Mouse (Mus musculus) heart, postnatal 0 days (tissue): ENCODE results near the gene Pias4. TPM values are rescaled to one million over a fixed set of nuclear protein-coding genes. Genes with fewer than 3 reads are reported as not detected.
"Not testable (repeated sequence)": the region's sequence is repeated elsewhere in the genome, so short reads cannot be mapped to it uniquely, and the experiment has no call there.

ENCODE experiments used
- ATAC-seq: fragments of 200-750 bp; cut with Nextera tagmentation; 2 replicates; pipeline ENCODE4 v1.8.0; 2017; ENCODE audit warnings: low read depth, moderate number of reproducible peaks, moderate library complexity; ENCODE audit not compliant: insufficient read depth
- DNase-seq: peaks from one replicate; pipeline ENCODE4 v3.0.0-alpha.2; 2016; ENCODE audit warnings: low spot score
- H3K27ac ChIP-seq: fragments of 300-500 bp; sonication (generic); 2 replicates; pipeline ENCODE4 v1.5.1; 2014; ENCODE audit warnings: low read depth, mild to moderate bottlenecking
- H3K27me3 ChIP-seq: fragments of 300-500 bp; sonication (generic); 2 replicates; pipeline ENCODE4 v1.6.1; 2014; ENCODE audit warnings: low read length, mixed read lengths; ENCODE audit not compliant: control insufficient read depth, insufficient read depth
- H3K36me3 ChIP-seq: fragments of 300-500 bp; sonication (generic); replicated peaks from 2 replicates; pipeline ENCODE4 v1.6.1; 2014; ENCODE audit warnings: low read length, mixed read lengths; ENCODE audit not compliant: control insufficient read depth, insufficient read depth
- H3K4me1 ChIP-seq: fragments of 300-500 bp; sonication (generic); 2 replicates; pipeline ENCODE4 v1.6.1; 2014; ENCODE audit warnings: antibody characterized with exemption; ENCODE audit not compliant: control insufficient read depth, insufficient read depth
- H3K4me2 ChIP-seq: fragments of 300-500 bp; sonication (generic); 2 replicates; pipeline ENCODE4 v1.6.1; 2014; ENCODE audit warnings: low read depth, mild to moderate bottlenecking, low read length, moderate library complexity
- H3K4me3 ChIP-seq: fragments of 300-500 bp; sonication (generic); 2 replicates; pipeline ENCODE4 v1.5.1; 2014; ENCODE audit warnings: low read depth, low read length
- H3K9ac ChIP-seq: fragments of 300-500 bp; sonication (generic); replicated peaks from 2 replicates; pipeline ENCODE4 v1.6.1; 2014; ENCODE audit warnings: low read depth, low read length, mixed read lengths
- H3K9me3 ChIP-seq: fragments of 300-500 bp; sonication (generic); replicated peaks from 2 replicates; pipeline ENCODE4 v1.6.1; 2016; ENCODE audit warnings: low read length; ENCODE audit not compliant: control insufficient read depth
- CTCF ChIP-seq: IDR thresholded peaks from 2 replicates; pipeline ENCODE4 v1.5.1; 2016; ENCODE audit warnings: antibody characterized with exemption, control low read depth, low read depth
- EP300 ChIP-seq: IDR thresholded peaks from 2 replicates; pipeline ENCODE4 v1.6.1; 2016; ENCODE audit warnings: antibody characterized with exemption, low read depth
- WGBS: fragments of 180-500 bp; shearing (Covaris S2); extraction: QIAGEN DNeasy Blood & Tissue Kit; methylation state at CpG from one replicate; pipeline ENCODE4 v1.1.7; 2014; 5-methylcytosine and 5-hydroxymethylcytosine counted together
- polyA plus RNA-seq: library from polyadenylated mRNA; unstranded; fragments of >200 nt; fragmentation: Nextera tagmentation; extraction: Ambion mirVana; gene quantifications from 2 replicates; pipeline ENCODE4 v1.2.1, GENCODE M21; 2015
- total RNA-seq: library from RNA; depleted of rRNA; stranded (reverse); fragments of >200 nt; gene quantifications from 2 replicates; pipeline ENCODE4 v1.2.3, GENCODE M21; 2014; ENCODE audit warnings: low replicate concordance

Gene Pias4
- total and polyA plus RNA-seq, 2 experiments from 2014 or later: 14.4 to 19.8 TPM

GRCm38 (mm10) chr10:81182336-81183333, 14.9 kb upstream of the Pias4 start, which contains the start of gene Dapk3:
TSS of gene Dapk3 (plus strand) at chr10:81183005.
- H3K9ac ChIP-seq: peak within 1 kb of the TSS; percentile 63
- H3K36me3 ChIP-seq: peaks cover 60% of the 10 kb centered on the region
- no peaks in the 10 kb centered on the region for H3K27me3 ChIP-seq
- no peak for TF ChIP-seq CTCF
- peak; percentile 90 for TF ChIP-seq EP300
- no peaks in the 10 kb centered on the region for H3K9me3 ChIP-seq
- 5% methylated on average over 53 of the region's 53 CpGs for WGBS
- peak within 1 kb of the TSS; percentile 90 for H3K27ac ChIP-seq
- DNase-seq (peak; percentile 100), ATAC-seq (peak; percentile 92)
- peak within 1 kb of the TSS; percentile 58 for H3K4me2 ChIP-seq
- peak within 1 kb of the TSS; percentile 62 for H3K4me3 ChIP-seq
- H3K4me1 ChIP-seq: peaks cover 21% of the 10 kb centered on the region

DNA sequence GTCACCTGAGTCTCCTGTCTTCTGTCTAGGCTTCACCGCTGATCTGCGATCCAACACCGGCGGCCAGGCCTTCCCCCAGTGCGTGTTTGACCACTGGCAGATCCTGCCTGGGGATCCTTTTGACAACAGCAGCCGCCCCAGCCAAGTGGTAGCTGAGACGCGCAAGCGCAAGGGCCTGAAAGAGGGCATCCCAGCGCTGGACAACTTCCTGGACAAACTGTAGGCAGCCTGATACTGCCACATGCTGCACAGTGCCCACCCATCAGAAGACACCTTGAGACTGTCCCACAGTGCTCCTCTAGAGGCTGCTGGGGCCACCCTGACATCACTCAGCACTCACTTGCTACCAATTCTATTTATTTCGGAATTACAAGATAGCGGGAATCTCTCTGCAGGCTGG, 14.1 kb upstream of the Pias4 start:
- H3K4me2 ChIP-seq, H3K27me3 ChIP-seq, H3K4me3 ChIP-seq, ATAC-seq, H3K9me3 ChIP-seq, DNase-seq, H3K9ac ChIP-seq: not testable (repeated sequence)
- 66% methylated on average over 12 of the region's 12 CpGs for WGBS
- Histone ChIP-seq H3K4me1 (peaks cover 23% of the 10 kb centered on the region), H3K36me3 (peaks cover 56% of the 10 kb centered on the region), H3K27ac (peak overlapping the region; percentile 66)

DNA sequence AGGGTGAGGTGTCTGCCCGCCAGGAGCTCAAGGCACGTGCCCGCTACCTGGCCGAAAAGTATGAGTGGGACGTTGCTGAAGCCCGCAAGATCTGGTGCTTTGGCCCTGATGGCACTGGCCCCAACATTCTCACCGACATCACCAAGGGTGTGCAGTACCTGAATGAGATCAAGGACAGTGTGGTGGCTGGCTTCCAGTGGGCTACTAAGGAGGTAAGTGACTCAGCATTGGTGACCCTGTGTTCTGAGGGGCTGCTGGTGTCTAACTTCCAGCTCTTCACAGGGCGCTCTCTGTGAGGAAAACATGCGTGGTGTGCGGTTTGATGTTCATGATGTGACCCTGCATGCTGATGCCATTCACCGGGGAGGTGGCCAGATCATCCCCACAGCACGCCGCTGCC, 13.2 kb upstream of the Pias4 start:
- no peak overlapping the region for H3K27ac ChIP-seq
- no peak overlapping the region for H3K4me2 ChIP-seq
- DNase-seq: no peak
- no peak for ATAC-seq
- peaks cover 23% of the 10 kb centered on the region for H3K4me1 ChIP-seq
- TF ChIP-seq EP300 (no peak), CTCF (no peak)
- WGBS: 88% methylated on average over 13 of the region's 13 CpGs
- H3K4me3 ChIP-seq: no peak overlapping the region
- no peaks in the 10 kb centered on the region for H3K27me3 ChIP-seq
- H3K9me3 ChIP-seq: no peaks in the 10 kb centered on the region
- no peak overlapping the region for H3K9ac ChIP-seq
- H3K36me3 ChIP-seq: peaks cover 52% of the 10 kb centered on the region

- TF ChIP-seq CTCF (no peak), EP300 (no peak)
- no peak overlapping the region for H3K4me3 ChIP-seq
- H3K36me3 ChIP-seq: peaks cover 52% of the 10 kb centered on the region
- WGBS: 83% methylated on average over 32 of the region's 32 CpGs
- ATAC-seq (no peak), DNase-seq (peak; percentile 5)
- H3K4me1 ChIP-seq: peaks cover 20% of the 10 kb centered on the region
- H3K9me3 ChIP-seq: no peaks in the 10 kb centered on the region
- H3K4me2 ChIP-seq: no peak overlapping the region
- H3K27ac ChIP-seq: no peak overlapping the region
- no peak overlapping the region for H3K9ac ChIP-seq
- no peaks in the 10 kb centered on the region for H3K27me3 ChIP-seq
These were observed 12.0 kb upstream of the Pias4 start for GRCm38 (mm10) chr10:81179451-81180342.

- ATAC-seq (no peak), DNase-seq (no peak)
- no peak overlapping the region for H3K9ac ChIP-seq
- peaks cover 22% of the 10 kb centered on the region for H3K4me1 ChIP-seq
- H3K4me2 ChIP-seq: no peak overlapping the region
- no peaks in the 10 kb centered on the region for H3K27me3 ChIP-seq
- H3K36me3 ChIP-seq: peaks cover 52% of the 10 kb centered on the region
- H3K9me3 ChIP-seq: no peaks in the 10 kb centered on the region
- no peak for TF ChIP-seq EP300
- no peak for TF ChIP-seq CTCF
- 86% methylated on average over 11 of the region's 11 CpGs for WGBS
- H3K4me3 ChIP-seq: no peak overlapping the region
- H3K27ac ChIP-seq: 0 out of 2 replicates have a peak overlapping the region, but pooled peaks have one; percentile 19
These were observed 11.2 kb upstream of the Pias4 start for GRCm38 (mm10) chr10:81178927-81179326.
